Mouse (Mus musculus) forebrain, embryonic 16.5 days (tissue): ENCODE results near the gene Herpud2. TPM values are rescaled to one million over a fixed set of nuclear protein-coding genes. Genes with fewer than 3 reads are reported as not detected.

Source experiments
- ATAC-seq: fragments of 200-750 bp; cut with Nextera tagmentation; 2 replicates; pipeline ENCODE4 v1.8.0; 2017; ENCODE audit warnings: mild to moderate bottlenecking, moderate library complexity
- H3K27ac ChIP-seq: fragments of 300-500 bp; sonication (generic); 2 replicates; pipeline ENCODE4 v1.5.1; 2014; ENCODE audit warnings: low read length, control low read depth
- H3K27me3 ChIP-seq: fragments of 300-500 bp; sonication (generic); replicated peaks from 2 replicates; pipeline ENCODE4 v1.6.1; 2014; ENCODE audit warnings: low read length; ENCODE audit not compliant: control insufficient read depth, insufficient read depth
- H3K36me3 ChIP-seq: fragments of 300-500 bp; sonication (generic); 2 replicates; pipeline ENCODE4 v1.6.1; 2014; ENCODE audit not compliant: control insufficient read depth, insufficient read depth
- H3K4me1 ChIP-seq: fragments of 300-500 bp; sonication (generic); replicated peaks from 2 replicates; pipeline ENCODE4 v1.6.1; 2014; ENCODE audit warnings: low read length; ENCODE audit not compliant: control insufficient read depth, insufficient read depth
- H3K4me2 ChIP-seq: fragments of 300-500 bp; sonication (generic); 2 replicates; pipeline ENCODE4 v1.6.1; 2014; ENCODE audit warnings: mild to moderate bottlenecking, low read length, control low read depth
- H3K4me3 ChIP-seq: fragments of 300-500 bp; sonication (generic); replicated peaks from 2 replicates; pipeline ENCODE4 v1.5.1; 2014; ENCODE audit warnings: mild to moderate bottlenecking, low read length, control low read depth
- H3K9ac ChIP-seq: fragments of 300-500 bp; sonication (generic); replicated peaks from 2 replicates; pipeline ENCODE4 v1.6.1; 2014; ENCODE audit warnings: low read depth, low read length, control low read depth
- H3K9me3 ChIP-seq: fragments of 300-500 bp; sonication (generic); 2 replicates; pipeline ENCODE4 v1.6.1; 2016; ENCODE audit warnings: low read length; ENCODE audit not compliant: control insufficient read depth
- WGBS: fragments of 180-500 bp; shearing (Covaris S2); extraction: QIAGEN DNeasy Blood & Tissue Kit; methylation state at CpG from one replicate; pipeline ENCODE4 v1.1.7; 2014; 5-methylcytosine and 5-hydroxymethylcytosine counted together
- polyA plus RNA-seq: library from polyadenylated mRNA; unstranded; fragments of >200 nt; fragmentation: Nextera tagmentation; extraction: Ambion mirVana; gene quantifications from 2 replicates; pipeline ENCODE4 v1.2.1, GENCODE M21; 2015

Gene Herpud2
- polyA plus RNA-seq, result 35.7 and 41.8 TPM in 2 replicates

DNA sequence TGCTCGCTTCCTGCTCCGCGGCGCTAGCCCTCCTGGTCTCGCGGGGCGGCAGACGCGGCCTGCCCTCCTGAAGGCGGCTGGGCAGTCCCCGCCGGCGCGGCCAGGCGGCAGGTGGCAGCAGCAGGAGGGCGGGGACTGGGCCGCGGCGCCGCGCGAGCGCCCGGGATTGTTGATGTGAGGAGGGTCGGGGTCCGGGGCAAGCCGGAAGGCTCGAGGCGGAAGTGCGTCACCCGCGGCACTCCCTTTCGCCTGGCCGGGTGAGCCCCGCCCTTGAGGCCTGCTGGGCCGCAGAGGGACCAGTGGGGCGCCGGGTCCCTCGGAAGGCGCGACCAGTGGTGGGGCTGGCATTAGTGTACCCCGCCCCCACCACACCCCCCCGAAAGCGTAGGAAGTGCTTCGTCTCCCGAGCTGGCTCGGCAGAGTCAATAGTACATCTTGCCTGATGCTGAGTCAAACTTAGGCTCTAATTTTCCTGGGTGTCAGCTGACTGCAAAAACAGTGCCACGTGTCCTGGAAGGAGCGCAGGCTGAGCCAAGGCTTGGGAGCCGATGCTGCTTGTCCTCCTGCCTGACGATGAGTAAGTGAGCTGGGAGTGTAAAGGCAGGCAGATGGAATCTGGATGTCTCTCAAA, at the start of gene Herpud2:
Herpud2 (minus strand) TSS at position 210 of the 631 bp plus-strand sequence.
- Histone ChIP-seq H3K27me3 (no peaks in the 10 kb centered on the region), H3K9me3 (no peaks in the 10 kb centered on the region), H3K4me3 (peak within 1 kb of the TSS; percentile 81), H3K36me3 (no peaks in the 10 kb centered on the region), H3K9ac (peak within 1 kb of the TSS; percentile 92), H3K4me2 (peak within 1 kb of the TSS; percentile 95), H3K27ac (peak within 1 kb of the TSS; percentile 99), H3K4me1 (peaks cover 20% of the 10 kb centered on the region)
- WGBS, result under 1% methylated on average over 46 of the region's 51 CpGs
- ATAC-seq, result peak; percentile 98

GRCm38 (mm10) chr9:25200987-25201386, 49.4 kb upstream of the Herpud2 start:
- Histone ChIP-seq H3K9me3 (no peaks in the 10 kb centered on the region), H3K27me3 (no peaks in the 10 kb centered on the region), H3K27ac (no peak overlapping the region), H3K4me1 (peaks cover 5% of the 10 kb centered on the region), H3K9ac (no peak overlapping the region), H3K4me2 (no peak overlapping the region), H3K36me3 (no peaks in the 10 kb centered on the region), H3K4me3 (no peak overlapping the region)
- WGBS, result 90% methylated on average over 3 of the region's 3 CpGs
- ATAC-seq, result no peak

DNA sequence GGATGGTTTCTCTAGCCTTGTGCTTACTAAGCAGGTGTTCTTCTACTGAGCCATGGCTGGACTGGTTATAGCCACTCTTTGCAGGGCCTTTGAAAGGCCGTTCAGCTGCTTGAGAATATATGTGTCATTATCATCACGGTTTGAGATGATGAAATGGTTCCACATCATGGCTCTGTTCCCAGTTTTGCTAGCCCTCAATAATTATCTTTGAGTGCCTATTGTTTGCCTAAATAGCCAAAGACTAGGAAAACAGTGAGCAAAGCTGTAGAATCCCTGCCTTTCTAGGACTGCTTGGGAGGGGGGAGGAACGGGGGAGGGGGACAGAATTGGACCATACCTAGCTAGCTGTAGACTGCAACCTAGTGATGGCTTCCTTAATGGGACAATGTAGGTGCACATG, 48.5 kb upstream of the Herpud2 start:
- no peaks in the 10 kb centered on the region for H3K27me3 ChIP-seq
- no peaks in the 10 kb centered on the region for H3K36me3 ChIP-seq
- H3K9me3 ChIP-seq, result no peaks in the 10 kb centered on the region
- H3K4me1 ChIP-seq, result peaks cover 5% of the 10 kb centered on the region
- no peak overlapping the region for H3K4me3 ChIP-seq
- 53% methylated on average over 3 of the region's 3 CpGs for WGBS
- H3K9ac ChIP-seq, result no peak overlapping the region
- ATAC-seq, result peak; percentile 61
- no peak overlapping the region for H3K4me2 ChIP-seq
- H3K27ac ChIP-seq, result 0 out of 2 replicates have a peak overlapping the region, but pooled peaks have one; percentile 20

- peaks cover 2% of the 10 kb centered on the region for H3K4me1 ChIP-seq
- ATAC-seq, result no peak
- H3K9me3 ChIP-seq, result no peaks in the 10 kb centered on the region
- H3K36me3 ChIP-seq, result no peaks in the 10 kb centered on the region
- no peaks in the 10 kb centered on the region for H3K27me3 ChIP-seq
- H3K4me2 ChIP-seq, result no peak overlapping the region
- H3K27ac ChIP-seq, result no peak overlapping the region
- no peak overlapping the region for H3K4me3 ChIP-seq
- no peak overlapping the region for H3K9ac ChIP-seq
- WGBS, result 86% methylated on average over 5 of the region's 5 CpGs
Measured at GRCm38 (mm10) chr9:25196746-25197145, 45.1 kb upstream of the Herpud2 start.

- H3K9me3 ChIP-seq, result no peaks in the 10 kb centered on the region
- no peaks in the 10 kb centered on the region for H3K27me3 ChIP-seq
- no peak for ATAC-seq
- no peak overlapping the region for H3K27ac ChIP-seq
- H3K4me1 ChIP-seq, result no peaks in the 10 kb centered on the region
- no peak overlapping the region for H3K9ac ChIP-seq
- no peaks in the 10 kb centered on the region for H3K36me3 ChIP-seq
- WGBS, result 72% methylated on average over 2 of the region's 2 CpGs
- no peak overlapping the region for H3K4me3 ChIP-seq
- no peak overlapping the region for H3K4me2 ChIP-seq
Measured at GRCm38 (mm10) chr9:25191612-25192011, 40.0 kb upstream of the Herpud2 start.

- 93% methylated on average over 4 of the region's 4 CpGs for WGBS
- H3K36me3 ChIP-seq, result no peaks in the 10 kb centered on the region
- ATAC-seq, result no peak
Measured at GRCm38 (mm10) chr9:25186501-25186900, 34.9 kb upstream of the Herpud2 start.

DNA sequence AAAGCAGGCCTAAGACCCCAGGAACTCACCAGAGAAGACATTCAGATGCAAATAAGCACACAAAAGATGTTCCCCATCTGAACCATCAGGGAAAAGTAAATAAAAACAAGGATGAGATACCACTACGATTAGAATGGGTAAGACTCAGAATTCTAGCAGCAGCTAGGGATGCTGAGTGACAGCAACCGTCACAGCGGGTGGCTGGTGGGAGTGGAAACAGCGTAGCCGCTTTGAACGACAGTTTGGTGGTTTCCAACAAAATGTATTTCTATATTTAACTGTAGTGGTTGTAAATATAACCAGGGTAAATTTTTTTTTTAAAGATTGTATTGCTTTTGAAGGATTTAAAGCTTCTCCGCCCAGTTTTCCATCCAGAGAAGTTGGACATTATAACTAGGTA, 34.2 kb upstream of the Herpud2 start:
- ATAC-seq, result no peak

More at GRCm38 (mm10) chr9:25186501-25186900, 34.9 kb upstream of the Herpud2 start:
- Histone ChIP-seq H3K9ac (no peak overlapping the region), H3K4me3 (no peak overlapping the region), H3K27me3 (no peaks in the 10 kb centered on the region), H3K27ac (no peak overlapping the region), H3K4me2 (no peak overlapping the region), H3K4me1 (no peaks in the 10 kb centered on the region), H3K9me3 (no peaks in the 10 kb centered on the region)

GRCm38 (mm10) chr9:25184606-25185005, 33.0 kb upstream of the Herpud2 start:
- 89% methylated on average over 2 of the region's 2 CpGs for WGBS
- no peak for ATAC-seq
- H3K27me3 ChIP-seq, result no peaks in the 10 kb centered on the region
- no peaks in the 10 kb centered on the region for H3K36me3 ChIP-seq
- no peak overlapping the region for H3K9ac ChIP-seq
- H3K4me3 ChIP-seq, result no peak overlapping the region
- H3K27ac ChIP-seq, result no peak overlapping the region
- no peaks in the 10 kb centered on the region for H3K9me3 ChIP-seq
- H3K4me2 ChIP-seq, result no peak overlapping the region
- H3K4me1 ChIP-seq, result no peaks in the 10 kb centered on the region

More for the DNA sequence above, 34.2 kb upstream of the Herpud2 start:
- no peaks in the 10 kb centered on the region for H3K36me3 ChIP-seq
- no peak overlapping the region for H3K27ac ChIP-seq
- H3K9ac ChIP-seq, result no peak overlapping the region
- H3K27me3 ChIP-seq, result no peaks in the 10 kb centered on the region
- WGBS, result 47% methylated on average over 7 of the region's 7 CpGs
- H3K4me2 ChIP-seq, result no peak overlapping the region
- no peak overlapping the region for H3K4me3 ChIP-seq
- no peaks in the 10 kb centered on the region for H3K4me1 ChIP-seq
- no peaks in the 10 kb centered on the region for H3K9me3 ChIP-seq

DNA sequence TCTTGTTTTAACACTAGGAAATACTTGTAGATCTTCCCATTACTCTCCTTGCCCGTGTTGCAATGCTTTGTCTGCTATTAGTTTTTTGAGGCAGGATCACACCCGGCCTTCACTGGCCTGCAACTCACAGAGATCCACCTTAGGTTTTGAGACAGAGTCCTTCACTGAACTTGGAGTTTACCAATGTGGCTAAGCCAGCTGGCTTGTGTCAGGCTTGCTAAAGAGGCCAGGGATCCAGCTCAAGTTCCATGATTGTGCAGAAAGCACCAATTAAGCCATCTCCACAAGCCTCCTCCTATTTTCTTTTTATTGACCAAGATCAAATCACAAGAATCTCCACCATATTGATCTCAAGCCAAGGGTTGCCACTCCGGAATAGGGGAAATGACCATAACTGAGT, 26.4 kb upstream of the Herpud2 start:
- H3K36me3 ChIP-seq, result no peaks in the 10 kb centered on the region
- no peak overlapping the region for H3K4me3 ChIP-seq
- WGBS, result 92% methylated on average over 3 of the region's 3 CpGs
- H3K9me3 ChIP-seq, result no peaks in the 10 kb centered on the region
- H3K27ac ChIP-seq, result no peak overlapping the region
- H3K4me1 ChIP-seq, result peaks cover 6% of the 10 kb centered on the region
- ATAC-seq, result no peak
- H3K27me3 ChIP-seq, result no peaks in the 10 kb centered on the region
- no peak overlapping the region for H3K4me2 ChIP-seq
- no peak overlapping the region for H3K9ac ChIP-seq

DNA sequence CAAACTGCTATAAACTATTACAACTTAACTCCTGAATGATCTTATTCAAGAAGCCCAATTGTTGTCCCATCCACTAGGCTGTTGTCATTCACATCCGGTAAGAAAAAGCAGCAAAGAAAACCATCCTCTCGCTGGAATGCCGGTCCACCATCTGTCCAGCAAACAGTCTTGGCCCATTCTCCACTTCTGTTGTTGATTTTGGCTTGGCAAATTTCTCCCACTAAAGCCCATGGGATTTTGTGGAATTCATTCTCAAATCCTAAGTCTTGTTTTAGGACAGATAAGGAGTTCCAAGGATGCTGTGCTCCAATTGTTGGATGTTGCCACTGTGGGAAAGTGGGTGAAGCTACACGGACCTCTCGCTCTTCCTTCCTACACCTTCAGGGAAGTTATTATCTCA, 25.6 kb upstream of the Herpud2 start:
- Histone ChIP-seq H3K9me3 (no peaks in the 10 kb centered on the region), H3K27me3 (no peaks in the 10 kb centered on the region), H3K4me3 (no peak overlapping the region), H3K4me2 (no peak overlapping the region), H3K4me1 (peaks cover 6% of the 10 kb centered on the region), H3K27ac (no peak overlapping the region), H3K36me3 (no peaks in the 10 kb centered on the region), H3K9ac (no peak overlapping the region)
- WGBS, result 83% methylated on average over 5 of the region's 5 CpGs
- no peak for ATAC-seq
